In genomic region chr17:8925819-8926383, GRCm38 (mm10) we compare ENCODE assay signal across 25 mouse cellular contexts.
DNase-seq lines count a peak whose midpoint lies in the region; ATAC-seq and TF ChIP-seq lines count a peak whose summit lies in the region.
"Had no signal": no experiment of that assay in that cellular context is flagged by ENCODE, and none has a peak within 500 bp of the region (broad histone marks: within the 10 kb centered on the region; RNA-seq: fewer than 3 reads in every experiment).

No protein-coding gene starts in this region.

- H3K4me3 ChIP-seq in hindbrain, postnatal 0 days (ENCODE audit: low read length): no peak overlapping the region
- no peak overlapping the region for H3K4me3 ChIP-seq in hindbrain, embryonic 12.5 days
- no peak overlapping the region for H3K4me3 ChIP-seq in midbrain, embryonic 11.5 days (ENCODE audit: low read depth, low read length)
- no peak overlapping the region for H3K4me3 ChIP-seq in midbrain, postnatal 0 days (ENCODE audit: low read depth, low read length)
- no peak overlapping the region for H3K4me3 ChIP-seq in intestine, embryonic 16.5 days (ENCODE audit: low read length)
- H3K4me3 ChIP-seq in stomach, postnatal 0 days (ENCODE audit: low read depth, low read length): no peak overlapping the region
- H3K4me3 ChIP-seq: heart, embryonic 10.5 days; heart, embryonic 15.5 days; kidney, embryonic 15.5 days; layer of hippocampus, adult 2 months; left cerebral cortex, adult 2 months; limb, embryonic 12.5 days; liver, embryonic 15.5 days; midbrain, embryonic 10.5 days had no signal

- no peak for TF ChIP-seq CTCF in hindbrain, postnatal 0 days (IDR thresholded peaks at IDR 0.05; ENCODE audit: low read depth)
- no peak for TF ChIP-seq CTCF in midbrain, postnatal 0 days (IDR thresholded peaks at IDR 0.05)
- TF ChIP-seq CTCF in stomach, postnatal 0 days (IDR thresholded peaks at IDR 0.05; ENCODE audit: low read depth): no peak

- H3K9me3 ChIP-seq in hindbrain, postnatal 0 days (ENCODE audit: low read length): no peaks in the 10 kb centered on the region
- H3K9me3 ChIP-seq in hindbrain, embryonic 12.5 days (replicated peaks): no peaks in the 10 kb centered on the region
- H3K9me3 ChIP-seq in midbrain, embryonic 11.5 days (ENCODE audit: control insufficient read depth, low read length): no peaks in the 10 kb centered on the region
- no peaks in the 10 kb centered on the region for H3K9me3 ChIP-seq in midbrain, postnatal 0 days (ENCODE audit: low read length)
- no peaks in the 10 kb centered on the region for H3K9me3 ChIP-seq in intestine, embryonic 16.5 days (ENCODE audit: control insufficient read depth, low read length)
- no peaks in the 10 kb centered on the region for H3K9me3 ChIP-seq in stomach, postnatal 0 days (ENCODE audit: control insufficient read depth, low read length)
- H3K9me3 ChIP-seq: heart, embryonic 10.5 days; heart, embryonic 15.5 days; kidney, embryonic 15.5 days; limb, embryonic 12.5 days; liver, embryonic 15.5 days; midbrain, embryonic 10.5 days had no signal

- no peak overlapping the region for H3K4me2 ChIP-seq in hindbrain, postnatal 0 days (ENCODE audit: low read depth, low read length)
- no peak overlapping the region for H3K4me2 ChIP-seq in hindbrain, embryonic 12.5 days (replicated peaks)
- H3K4me2 ChIP-seq in midbrain, embryonic 11.5 days: no peak overlapping the region
- H3K4me2 ChIP-seq in midbrain, postnatal 0 days (ENCODE audit: low read depth, low read length, poor library complexity, severe bottlenecking): no peak overlapping the region
- H3K4me2 ChIP-seq in intestine, embryonic 16.5 days (ENCODE audit: low read depth, low read length): no peak overlapping the region
- H3K4me2 ChIP-seq in stomach, postnatal 0 days (replicated peaks; ENCODE audit: low read depth): no peak overlapping the region
- H3K4me2 ChIP-seq: heart, embryonic 15.5 days; kidney, embryonic 15.5 days; limb, embryonic 12.5 days; liver, embryonic 15.5 days had no signal

- ATAC-seq in hindbrain, postnatal 0 days: peak; percentile 25; the same call in 1 of the 2 replicates
- no peak for ATAC-seq in hindbrain, embryonic 12.5 days (ENCODE audit: low FRiP score)
- no peak for ATAC-seq in midbrain, embryonic 11.5 days (ENCODE audit: low FRiP score)
- no peak for ATAC-seq in midbrain, postnatal 0 days (ENCODE audit: low FRiP score)
- ATAC-seq in intestine, embryonic 16.5 days: peak; percentile 40
- peak; percentile 49; the same call in 1 of the 2 replicates for ATAC-seq in stomach, postnatal 0 days (ENCODE audit: low FRiP score, low TSS enrichment)
- ATAC-seq: forebrain, embryonic 16.5 days had no signal

- H3K9ac ChIP-seq in hindbrain, postnatal 0 days (replicated peaks; ENCODE audit: low read length): no peak overlapping the region
- no peak overlapping the region for H3K9ac ChIP-seq in hindbrain, embryonic 12.5 days
- no peak overlapping the region for H3K9ac ChIP-seq in midbrain, embryonic 11.5 days (ENCODE audit: low read length)
- H3K9ac ChIP-seq in midbrain, postnatal 0 days (replicated peaks; ENCODE audit: low read length, poor library complexity, severe bottlenecking): no peak overlapping the region
- no peak overlapping the region for H3K9ac ChIP-seq in intestine, embryonic 16.5 days (ENCODE audit: low read depth, low read length)
- H3K9ac ChIP-seq in stomach, postnatal 0 days (ENCODE audit: low read length): no peak overlapping the region
- H3K9ac ChIP-seq: heart, embryonic 15.5 days; kidney, embryonic 15.5 days; limb, embryonic 12.5 days; liver, embryonic 15.5 days had no signal

- no peak overlapping the region for H3K27ac ChIP-seq in hindbrain, postnatal 0 days
- no peak overlapping the region for H3K27ac ChIP-seq in hindbrain, embryonic 12.5 days
- H3K27ac ChIP-seq in midbrain, embryonic 11.5 days (ENCODE audit: low read depth, low read length): no peak overlapping the region
- H3K27ac ChIP-seq in midbrain, postnatal 0 days (ENCODE audit: low read depth, low read length): no peak overlapping the region
- H3K27ac ChIP-seq in intestine, embryonic 16.5 days (ENCODE audit: low read length): no peak overlapping the region
- no peak overlapping the region for H3K27ac ChIP-seq in stomach, postnatal 0 days (replicated peaks)
- H3K27ac ChIP-seq: heart, embryonic 10.5 days; heart, embryonic 15.5 days; kidney, embryonic 15.5 days; layer of hippocampus, adult 2 months; left cerebral cortex, adult 2 months; limb, embryonic 12.5 days; liver, embryonic 15.5 days; midbrain, embryonic 10.5 days had no signal

- DNase-seq in hindbrain, postnatal 0 days (ENCODE audit: low spot score): no peak
- peak; percentile 69 for DNase-seq in midbrain, embryonic 11.5 days (ENCODE audit: low spot score, missing footprints)
- DNase-seq in midbrain, postnatal 0 days (ENCODE audit: low spot score): no peak
- no peak for DNase-seq in stomach, postnatal 0 days (ENCODE audit: low spot score)
- DNase-seq: adrenal gland, adult 2 months; B cell, adult 2 months; cerebellum, adult 8-10 months; cerebellum, postnatal 25 days; gastrocnemius, postnatal 25 days; heart, adult 11 months; kidney, adult 18-20 months; kidney, postnatal 25 days; lung, postnatal 10 days; spleen, adult 18-20 months had no signal

- peaks cover 4% of the 10 kb centered on the region; the same call in 1 of the 2 replicates for H3K36me3 ChIP-seq in hindbrain, postnatal 0 days (ENCODE audit: insufficient read depth, low read length)
- H3K36me3 ChIP-seq in hindbrain, embryonic 12.5 days: no peaks in the 10 kb centered on the region
- no peaks in the 10 kb centered on the region for H3K36me3 ChIP-seq in midbrain, embryonic 11.5 days (ENCODE audit: control insufficient read depth, insufficient read depth, low read length)
- no peaks in the 10 kb centered on the region for H3K36me3 ChIP-seq in midbrain, postnatal 0 days (ENCODE audit: insufficient read depth, low read length)
- no peaks in the 10 kb centered on the region for H3K36me3 ChIP-seq in intestine, embryonic 16.5 days (ENCODE audit: control insufficient read depth, insufficient read depth, low read length)
- H3K36me3 ChIP-seq in stomach, postnatal 0 days (ENCODE audit: control insufficient read depth, insufficient read depth, low read length): no peaks in the 10 kb centered on the region
- H3K36me3 ChIP-seq: heart, embryonic 10.5 days; heart, embryonic 15.5 days; kidney, embryonic 15.5 days; limb, embryonic 12.5 days; liver, embryonic 15.5 days; midbrain, embryonic 10.5 days had no signal

- TF ChIP-seq EP300 in stomach, postnatal 0 days (optimal IDR thresholded peaks at IDR 0.05): no peak

- H3K4me1 ChIP-seq in hindbrain, postnatal 0 days (ENCODE audit: insufficient read depth, low read length): no peaks in the 10 kb centered on the region; the same call in 1 of the 2 replicates
- peaks cover 18% of the 10 kb centered on the region for H3K4me1 ChIP-seq in hindbrain, embryonic 12.5 days
- no peaks in the 10 kb centered on the region for H3K4me1 ChIP-seq in midbrain, embryonic 11.5 days (ENCODE audit: control insufficient read depth, insufficient read depth, low read length)
- no peaks in the 10 kb centered on the region for H3K4me1 ChIP-seq in midbrain, postnatal 0 days (ENCODE audit: insufficient read depth, low read length)
- 0 out of 2 replicates have a peak, but pooled peaks cover 2% of the 10 kb centered on the region for H3K4me1 ChIP-seq in intestine, embryonic 16.5 days (ENCODE audit: control insufficient read depth, insufficient read depth, low read length)
- H3K4me1 ChIP-seq in stomach, postnatal 0 days (replicated peaks; ENCODE audit: control insufficient read depth, insufficient read depth): no peaks in the 10 kb centered on the region
- H3K4me1 ChIP-seq: liver, embryonic 15.5 days had no signal

- no peaks in the 10 kb centered on the region for H3K27me3 ChIP-seq in hindbrain, postnatal 0 days (ENCODE audit: insufficient read depth, low read length)
- no peaks in the 10 kb centered on the region for H3K27me3 ChIP-seq in hindbrain, embryonic 12.5 days
- no peaks in the 10 kb centered on the region for H3K27me3 ChIP-seq in midbrain, embryonic 11.5 days (ENCODE audit: control insufficient read depth, insufficient read depth, low read length)
- H3K27me3 ChIP-seq in midbrain, postnatal 0 days (ENCODE audit: insufficient read depth, low read length): no peaks in the 10 kb centered on the region
- H3K27me3 ChIP-seq in intestine, embryonic 16.5 days (replicated peaks; ENCODE audit: control insufficient read depth, insufficient read depth, low read length): no peaks in the 10 kb centered on the region
- no peaks in the 10 kb centered on the region for H3K27me3 ChIP-seq in stomach, postnatal 0 days (ENCODE audit: control insufficient read depth, insufficient read depth, low read length)
- H3K27me3 ChIP-seq: liver, embryonic 15.5 days had no signal

- WGBS in hindbrain, postnatal 0 days: 59% methylated on average over 10 of the region's 10 CpGs
- 67% methylated on average over 10 of the region's 10 CpGs for WGBS in hindbrain, embryonic 12.5 days
- WGBS in midbrain, embryonic 11.5 days: 78% methylated on average over 10 of the region's 10 CpGs
- 70% methylated on average over 10 of the region's 10 CpGs for WGBS in midbrain, postnatal 0 days
- 51% methylated on average over 10 of the region's 10 CpGs for WGBS in intestine, embryonic 16.5 days
- WGBS in stomach, postnatal 0 days: 53% methylated on average over 10 of the region's 10 CpGs

Comparison
In these comparisons a context has a peak if more than half of its experiments do, and no peak if none do; other contexts are left out.
1. ATAC-seq: peak in hindbrain, postnatal 0 days (single experiment), intestine, embryonic 16.5 days (single experiment) and stomach, postnatal 0 days (single experiment); none in hindbrain, embryonic 12.5 days (single experiment), midbrain, embryonic 11.5 days (single experiment) and midbrain, postnatal 0 days (single experiment).